Mouse (Mus musculus) hindbrain, embryonic 13.5 days (tissue): ENCODE measurements around the gene Prkg1. TPM values are rescaled to one million over a fixed set of nuclear protein-coding genes. Genes with fewer than 3 reads are reported as not detected.

ENCODE experiments used
- ATAC-seq: fragments of 200-750 bp; cut with Nextera tagmentation; 2 replicates; pipeline ENCODE4 v1.8.0; 2017; ENCODE audit warnings: moderate TSS enrichment; ENCODE audit not compliant: low FRiP score
- H3K27ac ChIP-seq: fragments of 300-500 bp; sonication (generic); 2 replicates; pipeline ENCODE4 v1.5.1; 2015; ENCODE audit warnings: inconsistent platforms, mild to moderate bottlenecking, moderate library complexity
- H3K27me3 ChIP-seq: fragments of 300-500 bp; sonication (generic); 2 replicates; pipeline ENCODE4 v1.6.1; 2015; ENCODE audit warnings: mild to moderate bottlenecking, inconsistent platforms
- H3K36me3 ChIP-seq: fragments of 300-500 bp; sonication (generic); 2 replicates; pipeline ENCODE4 v1.6.1; 2015; ENCODE audit warnings: mild to moderate bottlenecking, inconsistent platforms
- H3K4me1 ChIP-seq: fragments of 300-500 bp; sonication (generic); replicated peaks from 2 replicates; pipeline ENCODE4 v1.6.1; 2015; ENCODE audit warnings: inconsistent platforms
- H3K4me2 ChIP-seq: fragments of 300-500 bp; sonication (generic); 2 replicates; pipeline ENCODE4 v1.6.1; 2015; ENCODE audit warnings: inconsistent platforms, mild to moderate bottlenecking, moderate library complexity
- H3K4me3 ChIP-seq: fragments of 300-500 bp; sonication (generic); 2 replicates; pipeline ENCODE4 v1.5.1; 2015; ENCODE audit warnings: mild to moderate bottlenecking, inconsistent platforms
- H3K9ac ChIP-seq: fragments of 300-500 bp; sonication (generic); 2 replicates; pipeline ENCODE4 v1.6.1; 2015; ENCODE audit warnings: mild to moderate bottlenecking, inconsistent platforms
- H3K9me3 ChIP-seq: fragments of 300-500 bp; sonication (generic); 2 replicates; pipeline ENCODE4 v1.6.1; 2016; ENCODE audit warnings: inconsistent platforms
- WGBS: fragments of 180-500 bp; shearing (Covaris S2); methylation state at CpG from one replicate; pipeline ENCODE4 v1.1.7; 2015; 5-methylcytosine and 5-hydroxymethylcytosine counted together
- polyA plus RNA-seq: library from polyadenylated mRNA; unstranded; fragments of >200 nt; fragmentation: Nextera tagmentation; extraction: Ambion mirVana; gene quantifications from 2 replicates; pipeline ENCODE4 v1.2.1, GENCODE M21; 2015

Gene Prkg1
- polyA plus RNA-seq, 1 experiment from 2014 or later, result 4.2 TPM

- H3K27me3 ChIP-seq, result no peaks in the 10 kb centered on the region
- no peak; the same call in 1 of the 2 replicates for ATAC-seq
- peak overlapping the region; percentile 26; the same call in 1 of the 2 replicates for H3K27ac ChIP-seq
Measured at GRCm38 (mm10) chr19:31658751-31659397, 106.0 kb downstream of the Prkg1 start.

GRCm38 (mm10) chr19:31656256-31656655 lies 108.6 kb downstream of the Prkg1 start:
- WGBS, result 77% methylated on average over 7 of the region's 7 CpGs
- no peak overlapping the region for H3K4me3 ChIP-seq
- no peak overlapping the region for H3K27ac ChIP-seq
- ATAC-seq, result no peak
- no peaks in the 10 kb centered on the region for H3K27me3 ChIP-seq
- no peaks in the 10 kb centered on the region for H3K9me3 ChIP-seq
- H3K4me2 ChIP-seq, result no peak overlapping the region
- H3K9ac ChIP-seq, result no peak overlapping the region
- no peaks in the 10 kb centered on the region for H3K36me3 ChIP-seq
- peaks cover 12% of the 10 kb centered on the region for H3K4me1 ChIP-seq

More at GRCm38 (mm10) chr19:31658751-31659397, 106.0 kb downstream of the Prkg1 start:
- H3K9me3 ChIP-seq, result no peaks in the 10 kb centered on the region
- H3K4me3 ChIP-seq, result no peak overlapping the region
- H3K9ac ChIP-seq, result no peak overlapping the region
- H3K4me2 ChIP-seq, result no peak overlapping the region
- peaks cover 16% of the 10 kb centered on the region for H3K4me1 ChIP-seq
- WGBS, result 77% methylated on average over 1 of the region's 1 CpGs
- no peaks in the 10 kb centered on the region for H3K36me3 ChIP-seq

DNA sequence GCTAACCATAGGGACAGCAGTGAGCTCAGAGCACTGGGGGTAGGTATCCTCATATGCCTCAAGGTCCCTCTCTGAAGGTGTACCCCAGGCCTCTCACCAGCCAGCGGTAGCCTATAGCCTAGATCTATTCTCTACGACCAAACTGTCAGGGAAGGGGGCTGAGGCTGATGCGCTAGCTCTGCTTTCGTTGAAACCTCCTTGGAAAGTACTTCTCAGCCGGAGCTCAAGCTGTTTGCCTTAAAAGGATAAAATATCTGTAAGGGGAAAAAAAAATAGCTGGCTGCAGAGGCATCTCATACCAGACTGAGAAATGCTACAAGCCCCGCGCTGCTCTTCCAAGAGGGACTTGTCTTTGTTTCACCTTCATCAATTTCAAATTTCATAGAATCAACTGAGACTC lies 109.0 kb downstream of the Prkg1 start:
- Histone ChIP-seq H3K27ac (no peak overlapping the region), H3K4me3 (no peak overlapping the region), H3K4me2 (no peak overlapping the region), H3K27me3 (no peaks in the 10 kb centered on the region), H3K4me1 (peaks cover 12% of the 10 kb centered on the region), H3K36me3 (no peaks in the 10 kb centered on the region), H3K9me3 (no peaks in the 10 kb centered on the region), H3K9ac (no peak overlapping the region)
- WGBS, result 83% methylated on average over 7 of the region's 7 CpGs
- no peak for ATAC-seq

- 89% methylated on average over 6 of the region's 6 CpGs for WGBS
- peaks cover 5% of the 10 kb centered on the region for H3K4me1 ChIP-seq
- ATAC-seq, result no peak
Measured at GRCm38 (mm10) chr19:31654022-31654421, 110.8 kb downstream of the Prkg1 start.

DNA sequence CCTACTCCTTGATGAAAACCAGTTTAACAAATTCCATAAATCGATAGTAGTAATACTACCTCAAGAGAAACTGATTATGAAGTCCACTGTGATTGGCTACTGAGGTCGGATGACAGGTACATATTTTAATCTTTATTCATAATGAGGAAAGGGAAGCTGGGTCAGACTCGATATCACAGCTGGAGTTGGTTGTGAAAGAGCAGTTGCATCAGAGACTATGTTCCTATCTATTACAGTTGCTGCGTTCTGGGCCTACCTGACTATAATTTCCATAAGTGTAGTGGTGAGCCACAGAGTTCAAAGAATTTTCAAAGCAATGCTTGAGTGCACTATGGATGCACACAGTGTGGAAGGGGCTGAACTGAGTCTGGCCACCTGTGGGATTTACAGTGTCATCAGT lies 114.4 kb downstream of the Prkg1 start:
- no peak overlapping the region for H3K27ac ChIP-seq
- ATAC-seq, result no peak
- 96% methylated on average over 4 of the region's 4 CpGs for WGBS
- no peaks in the 10 kb centered on the region for H3K9me3 ChIP-seq
- no peaks in the 10 kb centered on the region for H3K4me1 ChIP-seq
- no peaks in the 10 kb centered on the region for H3K27me3 ChIP-seq
- no peak overlapping the region for H3K4me2 ChIP-seq
- no peak overlapping the region for H3K9ac ChIP-seq
- no peaks in the 10 kb centered on the region for H3K36me3 ChIP-seq
- H3K4me3 ChIP-seq, result no peak overlapping the region

More at GRCm38 (mm10) chr19:31654022-31654421, 110.8 kb downstream of the Prkg1 start:
- no peaks in the 10 kb centered on the region for H3K9me3 ChIP-seq
- H3K4me2 ChIP-seq, result no peak overlapping the region
- H3K36me3 ChIP-seq, result no peaks in the 10 kb centered on the region
- no peaks in the 10 kb centered on the region for H3K27me3 ChIP-seq
- H3K4me3 ChIP-seq, result no peak overlapping the region
- H3K9ac ChIP-seq, result no peak overlapping the region
- H3K27ac ChIP-seq, result no peak overlapping the region

DNA sequence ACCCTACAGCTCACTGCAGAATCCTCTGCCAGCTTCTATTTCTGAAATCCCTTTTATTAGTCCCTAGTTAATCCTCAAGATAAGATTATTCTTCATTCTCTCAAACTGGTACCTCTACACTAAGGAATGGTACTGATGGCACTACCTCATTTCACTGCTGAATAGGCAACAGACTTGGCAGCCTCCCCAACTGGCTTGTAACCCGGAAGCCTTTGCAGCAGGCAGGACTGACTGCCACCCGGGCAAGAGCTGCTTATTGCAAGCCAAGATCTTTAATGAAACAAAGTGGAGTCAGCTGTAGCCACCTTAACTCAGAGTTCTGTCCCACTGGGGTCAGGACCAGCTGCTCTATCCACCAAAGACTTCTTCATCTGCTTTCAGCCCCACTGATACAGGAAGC lies 117.3 kb downstream of the Prkg1 start:
- no peak for ATAC-seq
- Histone ChIP-seq H3K4me1 (no peaks in the 10 kb centered on the region), H3K9ac (no peak overlapping the region), H3K4me2 (no peak overlapping the region), H3K9me3 (no peaks in the 10 kb centered on the region), H3K27ac (no peak overlapping the region), H3K4me3 (no peak overlapping the region), H3K36me3 (no peaks in the 10 kb centered on the region), H3K27me3 (no peaks in the 10 kb centered on the region)
- 78% methylated on average over 2 of the region's 2 CpGs for WGBS

DNA sequence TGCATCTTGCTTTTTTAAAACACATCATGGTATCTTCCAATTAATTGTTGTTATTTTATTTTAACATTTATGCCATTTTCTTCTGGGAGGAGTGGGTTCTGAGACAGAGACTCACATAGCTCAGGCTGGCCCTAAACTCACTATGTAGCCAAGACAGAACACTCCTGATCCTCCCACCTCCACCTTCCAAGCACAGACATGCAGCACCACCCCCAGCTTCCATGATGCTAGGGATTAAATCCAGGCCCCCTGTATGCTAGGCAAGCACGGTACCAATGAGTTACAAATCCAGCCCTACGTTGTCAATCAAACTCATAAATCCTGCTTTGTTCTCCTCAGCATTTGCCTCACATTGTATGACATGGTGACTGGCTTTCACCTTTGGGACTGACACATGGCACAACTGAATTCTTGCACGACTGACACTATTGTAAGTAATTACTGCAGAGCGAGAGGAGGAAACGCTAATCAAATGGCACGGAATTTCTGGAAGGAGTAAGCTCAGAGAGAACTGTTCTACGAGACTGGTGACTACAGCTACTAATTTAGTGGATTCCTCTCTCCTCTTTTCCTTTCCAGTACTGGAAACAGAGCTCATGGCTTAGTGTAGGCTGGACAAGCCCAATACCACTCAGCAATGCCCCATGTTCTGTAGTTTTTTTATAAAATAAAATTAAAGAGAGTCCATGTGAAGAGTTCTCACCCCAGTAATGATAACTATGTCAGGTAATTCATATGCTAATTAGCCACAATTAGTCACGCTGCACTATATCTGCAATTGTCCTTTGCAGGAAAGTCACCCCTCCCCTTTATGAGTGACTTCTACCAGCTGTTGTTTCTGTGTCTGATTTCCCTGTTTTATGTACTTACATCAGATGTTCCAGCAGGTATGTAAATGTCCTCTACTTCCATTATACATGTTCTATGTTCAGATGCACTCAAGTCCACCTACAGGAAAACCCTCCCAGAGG lies 133.6 kb downstream of the Prkg1 start:
- Histone ChIP-seq H3K4me1 (peaks cover 5% of the 10 kb centered on the region; the same call in 1 of the 2 replicates), H3K9ac (no peak overlapping the region), H3K36me3 (no peaks in the 10 kb centered on the region), H3K27me3 (no peaks in the 10 kb centered on the region), H3K4me3 (no peak overlapping the region), H3K9me3 (no peaks in the 10 kb centered on the region), H3K4me2 (no peak overlapping the region), H3K27ac (no peak overlapping the region)
- 39% methylated on average over 8 of the region's 8 CpGs for WGBS
- peak; percentile 46; the same call in 1 of the 2 replicates for ATAC-seq

- Histone ChIP-seq H3K9ac (no peak overlapping the region), H3K27ac (no peak overlapping the region), H3K27me3 (no peaks in the 10 kb centered on the region), H3K4me2 (no peak overlapping the region), H3K4me3 (no peak overlapping the region), H3K4me1 (no peaks in the 10 kb centered on the region), H3K36me3 (no peaks in the 10 kb centered on the region), H3K9me3 (no peaks in the 10 kb centered on the region)
- 97% methylated on average over 1 of the region's 1 CpGs for WGBS
- no peak for ATAC-seq
Measured at GRCm38 (mm10) chr19:31621716-31622115, 143.1 kb downstream of the Prkg1 start.

DNA sequence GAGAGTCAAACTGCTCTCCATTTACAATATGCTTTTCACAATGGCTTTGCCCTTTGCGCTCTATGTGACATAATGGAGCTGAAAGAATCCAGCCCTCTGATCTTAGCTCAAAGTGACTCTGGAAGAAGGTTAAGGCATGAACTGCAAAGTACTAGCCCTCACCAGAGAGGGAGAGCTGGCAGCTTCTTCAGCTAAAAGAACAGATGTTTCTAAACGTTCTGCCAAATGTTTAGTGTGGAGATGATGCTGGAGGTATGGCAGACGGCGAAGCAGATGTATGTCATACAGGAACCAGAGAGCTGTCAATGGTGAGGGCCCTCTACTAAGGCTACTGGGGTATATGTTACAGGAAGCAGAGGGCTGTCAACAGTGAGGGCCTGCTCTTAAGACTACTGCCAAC lies 148.0 kb downstream of the Prkg1 start:
- no peaks in the 10 kb centered on the region for H3K9me3 ChIP-seq
- WGBS, result 80% methylated on average over 4 of the region's 4 CpGs
- no peak overlapping the region for H3K4me2 ChIP-seq
- H3K4me1 ChIP-seq, result no peaks in the 10 kb centered on the region
- H3K27ac ChIP-seq, result no peak overlapping the region
- H3K9ac ChIP-seq, result no peak overlapping the region
- H3K36me3 ChIP-seq, result no peaks in the 10 kb centered on the region
- ATAC-seq, result no peak
- no peak overlapping the region for H3K4me3 ChIP-seq
- no peaks in the 10 kb centered on the region for H3K27me3 ChIP-seq

DNA sequence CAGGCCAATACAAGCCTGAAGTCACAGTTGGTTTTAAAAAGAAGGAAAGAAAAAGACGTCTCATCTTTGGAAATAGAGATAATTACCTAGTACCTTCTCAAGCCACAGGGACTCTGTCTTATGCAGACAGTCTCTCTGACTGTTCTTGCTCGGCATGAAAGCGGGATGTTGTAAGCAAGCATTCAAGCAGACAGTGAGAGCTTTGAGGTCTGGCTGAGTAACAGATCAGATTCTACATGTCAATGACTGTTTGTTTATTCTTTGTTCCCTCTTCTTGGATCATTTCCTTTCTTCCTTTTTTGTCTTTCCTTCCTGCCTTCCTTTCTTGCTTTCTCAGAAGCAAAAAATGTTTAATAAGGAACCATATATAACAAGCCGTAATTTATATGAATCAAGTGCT lies 148.7 kb downstream of the Prkg1 start:
- H3K4me1 ChIP-seq, result no peaks in the 10 kb centered on the region
- H3K27ac ChIP-seq, result no peak overlapping the region
- H3K9ac ChIP-seq, result no peak overlapping the region
- H3K4me2 ChIP-seq, result no peak overlapping the region
- no peak overlapping the region for H3K4me3 ChIP-seq
- no peaks in the 10 kb centered on the region for H3K9me3 ChIP-seq
- no peak for ATAC-seq
- H3K36me3 ChIP-seq, result no peaks in the 10 kb centered on the region
- H3K27me3 ChIP-seq, result no peaks in the 10 kb centered on the region
- WGBS, result 44% methylated on average over 4 of the region's 4 CpGs

DNA sequence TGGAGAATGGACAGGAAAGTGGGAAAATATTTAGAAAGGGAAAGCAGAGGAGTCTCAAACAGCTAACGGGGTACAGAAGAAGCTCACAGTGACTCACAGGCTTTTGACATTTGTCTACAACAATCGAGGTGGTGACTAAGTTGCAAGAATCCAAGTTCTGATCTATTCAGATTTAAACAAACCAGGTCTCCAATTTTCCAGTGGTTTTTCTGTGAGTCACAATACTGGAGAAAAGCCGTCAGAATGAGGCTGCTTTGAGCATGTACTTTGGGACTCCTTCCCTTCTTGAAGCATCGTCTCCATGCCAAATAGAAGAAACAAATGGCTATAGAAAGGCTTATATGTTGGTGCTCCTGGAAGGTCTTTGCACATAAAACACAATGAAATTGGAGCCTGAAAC lies 151.7 kb downstream of the Prkg1 start:
- H3K4me2 ChIP-seq, result no peak overlapping the region
- no peak overlapping the region for H3K9ac ChIP-seq
- WGBS, result 89% methylated on average over 4 of the region's 4 CpGs
- ATAC-seq, result no peak
- no peak overlapping the region for H3K27ac ChIP-seq
- H3K4me1 ChIP-seq, result no peaks in the 10 kb centered on the region
- no peaks in the 10 kb centered on the region for H3K27me3 ChIP-seq
- H3K4me3 ChIP-seq, result no peak overlapping the region
- no peaks in the 10 kb centered on the region for H3K9me3 ChIP-seq
- no peaks in the 10 kb centered on the region for H3K36me3 ChIP-seq

GRCm38 (mm10) chr19:31602578-31602977 lies 162.3 kb downstream of the Prkg1 start:
- H3K36me3 ChIP-seq, result no peaks in the 10 kb centered on the region
- no peak overlapping the region for H3K9ac ChIP-seq
- no peak overlapping the region for H3K27ac ChIP-seq
- no peak for ATAC-seq
- no peaks in the 10 kb centered on the region for H3K4me1 ChIP-seq
- no peak overlapping the region for H3K4me3 ChIP-seq
- no peaks in the 10 kb centered on the region for H3K27me3 ChIP-seq
- H3K9me3 ChIP-seq, result no peaks in the 10 kb centered on the region
- no peak overlapping the region for H3K4me2 ChIP-seq
- WGBS, result 98% methylated on average over 8 of the region's 8 CpGs
